Mouse (Mus musculus) left cerebral cortex, adult 2 months (tissue): ENCODE measurements around the gene Ttc28. TPM values are rescaled to one million over a fixed set of nuclear protein-coding genes. Genes with fewer than 3 reads are reported as not detected.
A peak's percentile ranks its signal among the peaks of the same experiment; 100 is the strongest.

Experiments
- DNase-seq, 2 experiments: peaks; one replicate each; pipeline ENCODE4 v3.0.0; 2021 to 2022; ENCODE audit warnings: low spot score in 2 of 2, mixed read lengths in 1 of 2; ENCODE audit errors: extremely low spot score in 1 of 2
- H3K27ac ChIP-seq: fragments of 200-600 bp; 2 replicates; pipeline ENCODE4 v1.8.1; 2022
- H3K4me3 ChIP-seq: fragments of 200-600 bp; 2 replicates; pipeline ENCODE4 v1.8.1; 2022
- CTCF ChIP-seq: fragments of 200-600 bp; IDR thresholded peaks from 2 replicates; pipeline ENCODE4 v1.8.1; 2022; ENCODE audit warnings: antibody characterized with exemption, mild to moderate bottlenecking, moderate library complexity
- intact Hi-C: fragments of 180-260 bp; cut with DNase I; formaldehyde crosslinking; loops from one replicate; pipeline ENCODE4 v1.15.1; 2025
- total RNA-seq, 2 experiments: library from RNA; stranded (reverse); gene quantifications; 2 replicates each; pipeline ENCODE4 v1.2.3; 2021

Gene Ttc28
- total RNA-seq, 2 experiments from 2014 or later, result 12.0 to 12.8 TPM

GRCm38 (mm10) chr5:111155271-111155670 is 275.7 kb downstream of the Ttc28 start:
- intact Hi-C loops, result no loop called here
- Histone ChIP-seq H3K4me3 (no peak overlapping the region), H3K27ac (no peak overlapping the region)
- no peak for TF ChIP-seq CTCF
- DNase-seq, result no peak

- TF ChIP-seq CTCF, result no peak
- Histone ChIP-seq H3K4me3 (no peak overlapping the region), H3K27ac (no peak overlapping the region)
- DNase-seq, result peak in 1 of 2 experiments; percentile 11
- intact Hi-C loops, result no loop called here
These were observed 276.3 kb downstream of the Ttc28 start for GRCm38 (mm10) chr5:111155928-111156327.

GRCm38 (mm10) chr5:111158266-111158665 is 278.7 kb downstream of the Ttc28 start:
- H3K27ac ChIP-seq, result no peak overlapping the region
- no peak for TF ChIP-seq CTCF
- H3K4me3 ChIP-seq, result no peak overlapping the region
- no peak for DNase-seq
- intact Hi-C loops, result no loop called here

- intact Hi-C loops, result no loop called here
- DNase-seq, result no peak
- Histone ChIP-seq H3K4me3 (no peak overlapping the region), H3K27ac (no peak overlapping the region)
- no peak for TF ChIP-seq CTCF
These were observed 280.2 kb downstream of the Ttc28 start for GRCm38 (mm10) chr5:111159628-111160321.

- DNase-seq, result no peak
- H3K4me3 ChIP-seq, result no peak overlapping the region
- intact Hi-C loops, result no loop called here
- no peak for TF ChIP-seq CTCF
- H3K27ac ChIP-seq, result no peak overlapping the region
These were observed 281.7 kb downstream of the Ttc28 start for GRCm38 (mm10) chr5:111161146-111161930.

GRCm38 (mm10) chr5:111162857-111163256 is 283.3 kb downstream of the Ttc28 start:
- intact Hi-C loops, result no loop called here
- no peak overlapping the region for H3K27ac ChIP-seq
- H3K4me3 ChIP-seq, result no peak overlapping the region
- no peak for TF ChIP-seq CTCF
- no peak for DNase-seq

- H3K27ac ChIP-seq, result no peak overlapping the region
- no peak for DNase-seq
- TF ChIP-seq CTCF, result no peak
- no peak overlapping the region for H3K4me3 ChIP-seq
- intact Hi-C loops, result no loop called here
These were observed 283.8 kb downstream of the Ttc28 start for GRCm38 (mm10) chr5:111163377-111163776.

- H3K27ac ChIP-seq, result no peak overlapping the region
- intact Hi-C loops, result no loop called here
- no peak for TF ChIP-seq CTCF
- H3K4me3 ChIP-seq, result no peak overlapping the region
- no peak for DNase-seq
These were observed 284.8 kb downstream of the Ttc28 start for GRCm38 (mm10) chr5:111164348-111164920.

- DNase-seq, result no peak
- TF ChIP-seq CTCF, result no peak
- Histone ChIP-seq H3K4me3 (no peak overlapping the region), H3K27ac (no peak overlapping the region)
- intact Hi-C loops, result no loop called here
These were observed 290.8 kb downstream of the Ttc28 start for GRCm38 (mm10) chr5:111170383-111170782.

- no peak overlapping the region for H3K4me3 ChIP-seq
- TF ChIP-seq CTCF, result no peak
- intact Hi-C loops, result no loop called here
- DNase-seq, result no peak
- H3K27ac ChIP-seq, result no peak overlapping the region
These were observed 295.8 kb downstream of the Ttc28 start for GRCm38 (mm10) chr5:111175410-111175809.

GRCm38 (mm10) chr5:111175842-111176241 is 296.2 kb downstream of the Ttc28 start:
- intact Hi-C loops, result no loop called here
- no peak for DNase-seq
- no peak overlapping the region for H3K27ac ChIP-seq
- no peak overlapping the region for H3K4me3 ChIP-seq
- no peak for TF ChIP-seq CTCF

- no peak overlapping the region for H3K27ac ChIP-seq
- intact Hi-C loops, result no loop called here
- no peak for DNase-seq
- no peak for TF ChIP-seq CTCF
- no peak overlapping the region for H3K4me3 ChIP-seq
These were observed 296.8 kb downstream of the Ttc28 start for GRCm38 (mm10) chr5:111176441-111176840.
